Mouse (Mus musculus) adrenal gland, postnatal 36 days (tissue): ENCODE data around the gene Prrx1. TPM values are rescaled to one million over a fixed set of nuclear protein-coding genes. Genes with fewer than 3 reads are reported as not detected.
A peak's percentile ranks its signal among the peaks of the same experiment; 100 is the strongest.

Experiments
- DNase-seq, 2 experiments: peaks; one replicate each; pipeline ENCODE4 v3.0.0; 2021; ENCODE audit warnings: mixed read lengths in 1 of 2
- long read RNA-seq, 2 experiments: library from polyadenylated mRNA; stranded (forward); transcript quantifications; one replicate each; pipeline ENCODE4 v2.0.0; 2021; ENCODE audit warnings: borderline sequencing depth in 2 of 2
- total RNA-seq, 2 experiments: library from RNA; stranded (reverse); gene quantifications; 2 replicates each; pipeline ENCODE4 v1.2.3; 2021

Gene Prrx1
- 1 to 10 TPM; 9.5 to 9.8 TPM for total RNA-seq
- long read RNA-seq, experiment 1, full-length matches to known transcripts, result 2 of 2 reads
- long read RNA-seq, experiment 1, partial matches to known transcripts, result 0 of 2 reads
- long read RNA-seq, experiment 1, other reads (novel, unspliced or antisense), result 0 of 2 reads
- long read RNA-seq, experiment 2, result 0 reads

DNA sequence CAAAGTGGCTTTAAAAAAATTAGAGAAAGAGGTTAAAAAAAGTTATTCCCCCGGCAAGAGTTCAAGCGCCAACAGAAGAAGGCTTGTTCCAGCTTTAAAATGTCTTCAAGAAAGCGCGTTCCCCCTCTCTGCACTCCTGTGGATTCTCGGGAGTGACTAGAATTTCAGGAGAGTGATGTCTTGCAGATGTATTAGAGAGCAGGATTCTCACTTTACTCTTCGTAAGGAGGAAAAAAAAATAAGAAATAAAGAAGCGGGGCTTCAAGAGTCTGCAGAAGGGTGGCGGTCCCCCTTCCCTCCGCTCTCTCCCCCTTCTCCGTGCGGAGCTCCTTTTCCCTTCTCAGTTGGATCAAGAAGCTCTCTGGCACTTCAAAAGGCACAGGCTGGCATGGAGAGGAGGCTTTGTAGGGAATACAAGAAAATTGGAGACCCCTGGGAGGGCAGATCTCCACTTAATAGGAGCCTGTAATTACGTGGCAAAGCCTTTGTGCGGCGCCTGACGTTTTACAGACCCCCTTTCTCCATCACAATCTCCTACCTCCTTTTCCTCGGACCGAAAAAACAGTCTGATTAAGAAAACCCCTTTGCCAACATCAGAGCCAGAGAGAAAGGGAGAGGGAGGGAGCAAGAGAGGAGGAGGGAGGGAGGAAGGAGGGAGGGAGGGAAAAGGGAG, at the start of gene Prrx1:
Gene Prrx1, minus strand, starts transcription at position 610 of the 673 bp plus-strand sequence.
- peak in 1 of 2 experiments; percentile 4 for DNase-seq

DNA sequence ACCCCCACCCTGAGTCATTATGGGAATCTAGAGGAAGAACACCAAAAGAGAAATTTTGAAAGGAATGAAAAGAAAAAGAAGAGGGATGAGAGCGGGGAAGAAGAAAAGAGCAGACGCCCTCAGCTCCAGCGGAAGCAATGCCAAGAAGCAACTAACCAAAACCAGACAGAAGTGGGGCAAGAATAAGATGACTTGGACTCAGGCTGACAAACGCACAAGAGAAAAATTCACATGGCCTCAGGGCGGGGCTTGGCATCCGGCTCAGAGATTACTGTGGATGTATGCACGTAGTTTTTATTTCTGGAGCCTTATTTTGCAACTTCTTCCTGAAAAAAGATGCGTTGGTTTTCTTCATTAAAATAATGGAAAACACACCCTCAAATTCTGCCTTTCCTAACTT, 48.7 kb upstream of the Prrx1 start:
- no peak for DNase-seq

DNA sequence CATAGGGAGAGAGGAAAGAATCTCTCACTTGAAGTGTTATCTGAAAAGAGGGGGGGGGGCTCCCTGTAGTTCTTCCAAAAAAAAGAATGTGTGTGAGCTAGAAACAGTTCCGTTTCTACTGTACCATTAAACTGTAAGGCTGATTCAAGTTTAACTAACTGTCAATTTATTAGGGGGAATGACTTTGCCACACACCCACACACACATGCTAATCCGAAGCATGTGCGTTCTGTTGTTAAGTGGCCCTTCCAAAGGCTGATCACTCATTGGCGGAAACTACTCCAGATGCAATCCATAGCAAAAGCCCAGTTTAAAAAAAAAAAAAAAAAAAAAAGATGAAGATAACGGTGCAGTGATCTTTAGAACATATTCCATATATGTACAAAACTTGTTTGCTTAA, 47.9 kb upstream of the Prrx1 start:
- no peak for DNase-seq

GRCm38 (mm10) chr1:163360796-163361195, 47.3 kb upstream of the Prrx1 start:
- DNase-seq, result no peak

DNA sequence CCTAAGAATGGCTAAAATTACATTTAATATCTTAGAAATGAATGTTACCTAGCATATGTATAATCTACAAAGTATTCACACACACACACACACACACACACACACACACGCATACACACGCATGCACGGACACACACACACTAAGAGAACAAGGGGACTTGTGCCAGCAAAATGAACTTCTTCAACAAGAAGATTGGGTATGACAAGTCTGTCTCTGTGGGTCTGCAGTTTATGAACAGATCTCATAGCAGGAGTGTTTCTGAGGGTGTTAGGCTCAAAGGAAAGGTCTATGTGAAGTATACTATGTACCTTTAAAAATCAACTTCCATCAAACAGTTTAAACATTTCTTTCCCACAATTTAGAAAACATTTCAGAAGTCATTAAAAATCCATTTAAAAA, 46.0 kb upstream of the Prrx1 start:
- DNase-seq, result no peak

DNA sequence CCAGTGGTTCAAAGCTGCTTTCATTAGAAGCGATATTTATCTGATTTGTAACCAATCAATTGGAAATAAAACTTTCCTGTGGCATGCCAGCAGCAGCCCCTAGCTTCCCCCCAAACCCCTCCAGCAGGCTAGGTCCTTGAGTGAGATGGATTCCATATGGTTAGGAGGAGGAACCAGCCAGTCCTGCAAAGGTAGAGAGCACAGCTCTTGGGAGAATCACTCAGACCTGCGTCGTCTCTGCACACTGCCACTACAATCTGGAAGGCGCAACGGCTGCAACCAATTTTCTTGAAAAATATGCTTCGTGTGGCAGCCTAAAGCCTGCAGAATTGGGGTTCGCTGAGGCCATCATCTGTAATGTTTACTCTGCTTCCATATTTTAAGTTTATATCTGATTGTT, 44.7 kb upstream of the Prrx1 start:
- DNase-seq, result no peak

DNA sequence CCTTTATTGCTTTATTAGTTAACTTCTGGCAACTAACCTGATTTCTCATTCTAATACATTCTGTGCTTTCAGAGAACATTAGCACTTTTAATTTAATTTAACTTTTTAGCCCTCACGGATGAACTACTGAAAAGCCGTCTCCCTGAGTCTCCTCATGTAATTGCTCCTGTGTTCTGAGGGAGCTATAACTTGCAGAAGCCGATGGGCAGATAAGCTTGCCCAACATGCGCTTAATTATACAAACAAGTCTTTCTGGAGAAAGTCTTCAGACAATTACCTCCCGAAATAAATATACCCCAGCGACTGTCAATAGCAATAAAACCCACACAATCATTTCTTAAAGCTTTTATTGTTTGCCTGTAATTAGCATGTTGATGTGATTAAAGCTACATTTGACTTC, 44.2 kb upstream of the Prrx1 start:
- no peak for DNase-seq

GRCm38 (mm10) chr1:163356167-163356566, 42.7 kb upstream of the Prrx1 start:
- DNase-seq, result no peak

DNA sequence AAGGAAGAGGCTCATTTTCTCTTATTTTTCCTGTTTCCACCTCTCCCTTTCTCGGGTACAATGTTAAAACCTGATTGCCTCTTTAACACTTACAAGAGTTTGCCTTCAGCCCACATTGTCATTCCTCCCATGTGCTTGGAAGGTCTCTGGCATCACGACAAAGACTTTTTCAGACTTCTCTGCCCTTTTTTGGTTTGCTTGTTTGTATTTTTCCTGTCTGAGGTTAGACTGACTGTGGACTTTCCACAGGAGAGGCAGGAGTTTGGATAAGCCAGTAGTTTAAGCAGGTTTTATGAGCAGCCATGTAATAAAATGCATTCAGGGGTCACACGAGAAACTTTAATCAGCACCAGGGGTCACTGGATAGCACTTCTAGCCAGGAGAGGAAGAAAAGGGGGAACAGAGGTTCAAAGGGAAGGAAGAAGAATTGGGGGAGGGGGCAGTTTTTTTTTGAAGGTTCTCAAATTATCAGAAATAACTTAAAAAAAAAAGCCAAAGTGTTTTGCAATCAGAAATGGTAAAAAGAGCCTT, 42.2 kb upstream of the Prrx1 start:
- DNase-seq, result no peak

GRCm38 (mm10) chr1:163350988-163351387, 37.5 kb upstream of the Prrx1 start:
- DNase-seq, result no peak

- no peak for DNase-seq
Measured at GRCm38 (mm10) chr1:163345541-163345940, 32.0 kb upstream of the Prrx1 start.

DNA sequence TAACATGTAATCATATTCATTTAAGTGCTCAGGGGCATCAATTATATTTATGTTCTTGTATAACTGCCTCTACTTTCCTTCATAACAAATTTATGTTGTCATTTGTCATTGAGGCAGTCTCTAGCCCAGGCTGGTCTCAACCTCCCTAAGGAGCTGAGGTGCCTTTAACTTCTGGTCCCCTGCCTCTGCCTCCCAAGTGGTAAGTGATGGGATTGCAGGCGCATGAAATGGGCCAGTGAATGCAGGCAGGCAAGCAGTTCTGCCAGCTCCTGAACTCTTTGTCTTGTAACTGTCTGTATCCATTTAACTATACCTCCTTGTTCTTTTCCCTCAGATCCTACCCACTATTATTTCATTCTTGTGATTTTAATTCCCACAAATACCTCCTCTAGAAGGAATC, 31.4 kb upstream of the Prrx1 start:
- peak in 1 of 2 experiments; percentile 8 for DNase-seq

DNA sequence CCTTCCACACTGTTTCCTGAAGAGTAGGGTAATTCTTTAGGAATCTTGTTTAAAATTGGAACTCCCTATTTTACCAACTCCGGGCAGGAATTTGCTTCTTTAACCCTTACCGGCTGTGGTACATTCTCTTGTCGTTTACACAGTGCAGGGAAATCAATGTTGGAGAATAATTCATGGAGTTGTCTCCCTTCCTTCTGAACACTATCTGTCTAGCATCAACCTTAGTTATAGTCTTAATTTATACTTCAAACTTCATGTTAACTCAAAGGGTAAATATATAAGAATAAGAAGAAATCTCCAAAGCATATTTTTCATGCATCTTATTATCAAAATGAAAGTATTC, 25.7 kb upstream of the Prrx1 start:
- DNase-seq, result no peak

- DNase-seq, result peak in 1 of 2 experiments; percentile 18
Measured at GRCm38 (mm10) chr1:163338525-163339218, 25.2 kb upstream of the Prrx1 start.

- DNase-seq, result peak; percentile 20 to 28
Measured at GRCm38 (mm10) chr1:163337821-163338220, 24.3 kb upstream of the Prrx1 start.

DNA sequence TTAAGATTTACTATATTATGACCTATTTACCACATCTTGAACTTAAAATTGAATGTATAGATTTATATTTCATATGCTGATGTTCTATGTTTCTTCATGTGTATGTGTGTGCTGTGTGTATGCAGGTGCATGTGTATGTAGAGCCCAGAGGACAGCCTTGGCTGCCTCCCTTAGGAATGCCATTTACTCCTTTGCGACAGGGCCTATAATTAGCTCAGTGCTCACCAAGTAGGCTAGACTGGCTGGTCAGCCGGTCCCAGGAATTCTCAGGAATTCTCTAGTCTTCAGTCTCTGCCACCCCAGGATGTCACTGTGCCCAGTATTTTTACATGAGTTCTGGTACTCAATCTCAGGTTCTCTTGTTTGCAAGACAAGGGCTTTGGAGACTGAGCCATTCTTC, 13.8 kb upstream of the Prrx1 start:
- DNase-seq, result no peak

DNA sequence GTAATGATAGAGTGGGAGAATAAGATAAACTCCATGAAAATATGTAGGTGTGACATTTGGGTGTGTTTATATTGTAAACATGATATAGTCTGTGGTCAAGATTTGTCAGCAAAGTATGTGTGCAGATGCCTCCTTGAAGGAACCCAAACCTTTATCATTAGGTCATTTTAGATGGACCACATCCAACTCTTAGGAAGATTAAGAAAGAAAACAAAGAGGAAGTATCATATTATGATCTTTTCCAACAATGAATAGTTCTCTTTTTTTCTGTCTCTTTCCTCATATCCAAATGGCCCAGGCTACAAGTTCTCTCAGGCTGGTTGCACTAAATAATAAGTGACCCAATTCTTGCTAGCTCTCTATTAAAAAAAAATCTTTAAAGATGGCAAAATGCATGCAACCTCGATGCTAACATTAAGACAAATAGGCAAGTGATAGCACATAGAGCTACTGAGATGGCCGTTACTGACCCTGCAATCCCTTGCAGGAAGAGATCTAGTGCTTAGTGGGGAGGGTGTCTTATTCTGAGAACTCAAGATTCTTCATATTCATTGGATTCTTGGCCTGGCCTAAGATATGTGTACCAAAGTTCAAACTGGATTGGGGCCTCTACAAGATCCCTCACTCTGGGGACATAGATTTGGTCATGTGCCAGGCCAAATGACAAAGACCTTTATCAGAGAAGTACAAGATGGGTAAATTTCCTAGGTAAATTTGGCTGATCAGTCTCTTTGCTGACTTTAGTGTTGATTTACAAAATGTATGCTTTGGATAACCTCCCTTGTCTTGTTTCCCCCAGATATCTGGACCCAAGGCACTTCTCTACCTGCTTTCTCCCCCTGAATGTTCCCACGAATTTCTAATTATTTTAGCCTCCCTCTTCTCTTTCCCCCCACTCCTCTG, 6.4 kb upstream of the Prrx1 start:
- no peak for DNase-seq

GRCm38 (mm10) chr1:163316920-163317319, 3.4 kb upstream of the Prrx1 start:
- no peak for DNase-seq

DNA sequence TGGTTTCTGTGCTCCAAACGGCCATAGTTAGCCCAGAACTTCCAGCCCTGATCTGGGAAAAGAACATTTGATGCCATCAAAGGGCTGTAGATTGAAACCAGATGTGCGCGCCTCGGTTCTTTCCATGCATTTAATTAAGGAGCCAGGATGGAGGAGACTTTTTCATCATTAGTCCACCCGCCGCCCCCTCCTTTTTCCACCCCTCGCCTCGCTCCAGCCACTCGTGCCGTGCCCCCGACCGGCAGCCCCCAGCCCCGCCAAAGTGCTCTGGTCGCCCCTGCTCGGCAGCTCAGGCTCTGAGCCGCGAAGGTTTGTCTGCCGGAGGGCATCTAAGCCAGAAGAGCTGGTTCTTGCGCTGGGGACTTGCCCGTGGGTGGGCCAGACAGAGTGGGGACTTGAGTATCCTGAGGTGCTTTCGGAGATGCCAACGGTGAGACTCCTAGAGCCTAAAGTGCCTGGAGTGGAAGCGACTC, 1.4 kb upstream of the Prrx1 start:
- DNase-seq, result no peak

DNA sequence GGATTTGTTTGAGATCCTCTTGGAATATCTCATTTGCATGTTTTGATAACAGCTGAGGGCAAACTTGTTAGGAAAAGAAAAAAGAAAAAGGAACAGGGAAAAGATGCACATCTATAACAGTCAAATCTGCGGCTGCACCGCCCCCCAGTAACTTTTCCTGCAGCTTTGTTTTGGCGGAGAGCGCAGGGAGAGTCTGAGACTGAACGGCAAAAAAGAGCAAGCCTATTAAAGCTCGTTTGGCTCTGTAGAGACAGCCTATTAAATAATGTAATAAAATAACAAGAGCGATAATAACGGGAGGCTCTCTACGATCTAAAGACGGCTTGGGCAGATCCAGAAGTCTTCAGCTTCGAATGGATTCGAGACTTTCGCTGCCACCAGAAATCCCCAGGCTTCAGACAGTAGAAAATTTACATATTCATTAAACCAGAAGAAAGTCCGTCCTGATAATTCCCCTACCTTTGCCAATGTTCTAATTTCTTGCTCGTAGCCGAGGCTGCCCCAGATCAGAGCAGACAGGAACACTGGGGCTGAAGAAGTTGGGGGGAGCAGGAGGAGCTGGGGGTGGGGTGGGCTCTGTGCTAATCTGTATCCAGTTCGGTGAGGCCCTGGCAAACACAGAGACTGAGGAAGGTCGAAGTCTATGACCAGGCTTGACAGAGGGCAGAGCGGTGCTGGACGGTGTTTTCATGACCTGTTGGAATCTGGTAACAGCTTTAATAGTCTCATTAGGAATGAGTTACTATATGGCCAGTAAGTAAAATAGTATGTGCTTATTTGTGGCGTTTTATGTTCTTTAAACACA, 613 bp upstream of the Prrx1 start:
- peak in 1 of 2 experiments; percentile 21 for DNase-seq
